Mouse (Mus musculus): ENCODE measurements around the gene Pdcd5. TPM values are rescaled to one million over a fixed set of nuclear protein-coding genes. Genes with fewer than 3 reads are reported as not detected.

Pdcd5 gene
- total RNA-seq (2023): 10 to 100 TPM; 59.5 to 60.1 TPM

DNA sequence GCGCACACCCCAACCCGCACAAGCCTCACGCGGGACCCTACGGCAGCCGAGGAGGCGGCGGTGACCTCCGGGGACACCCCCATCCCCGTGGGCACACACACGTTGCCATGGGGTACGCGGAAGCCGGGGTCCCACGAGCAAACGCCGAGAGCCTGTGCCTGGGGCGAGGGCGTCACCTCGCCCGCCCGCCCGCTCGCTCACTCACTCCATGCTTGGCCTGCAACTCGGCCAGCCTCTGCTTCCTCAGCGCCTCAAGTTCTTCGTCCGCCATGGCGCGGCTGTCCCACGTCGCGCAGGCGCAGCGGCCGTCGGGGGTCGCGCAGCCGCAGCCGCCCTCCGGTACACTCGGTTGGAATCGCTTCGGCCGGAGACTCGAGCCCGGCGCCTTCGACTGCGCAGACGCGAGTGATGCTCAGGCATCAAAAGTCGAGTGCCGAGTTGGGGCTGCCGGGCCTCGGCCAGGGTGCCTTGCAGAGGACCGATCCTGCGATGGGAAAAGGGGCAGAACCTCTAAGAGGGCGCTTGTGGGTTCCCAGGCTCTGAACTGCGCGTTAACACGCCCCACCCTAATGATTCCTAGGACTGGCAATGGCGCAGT, at the start of gene Pdcd5:
Gene Pdcd5 (minus strand): TSS at position 421 of the 598 bp plus-strand sequence.

Other genes with a start within 250 kb of the Pdcd5 start
- gene Slc7a9, start 198.7 kb downstream of the Pdcd5 start, total RNA-seq (2023): not detected
- gene Tdrd12, start 109.8 kb downstream of the Pdcd5 start, total RNA-seq (2023): not detected
- gene Nudt19, start 91.2 kb downstream of the Pdcd5 start, total RNA-seq (2023): 10 to 100 TPM; 23.5 to 30.5 TPM
- under 1 TPM; 0.18 to 0.26 TPM for gene Rgs9bp, start 61.9 kb downstream of the Pdcd5 start, total RNA-seq (2023)
- 10 to 100 TPM; 45.3 to 61.6 TPM for gene Ankrd27, start 61.3 kb downstream of the Pdcd5 start, total RNA-seq (2023)
- gene Dpy19l3, start 106.9 kb upstream of the Pdcd5 start, total RNA-seq (2023): 10 to 100 TPM; 45.6 to 54.1 TPM
- 10 to 100 TPM; 57.7 to 61.5 TPM for gene Zfp507, start 155.5 kb upstream of the Pdcd5 start, total RNA-seq (2023)